Mouse (Mus musculus) embryonic fibroblast, embryonic 13.5 days (primary cell): ENCODE measurements around the gene Mreg.

Experiments used
- CTCF ChIP-seq: IDR thresholded peaks from 2 replicates; pipeline ENCODE4 v1.5.1; 2011; ENCODE audit warnings: mild to moderate bottlenecking, control low read depth, low read length, moderate library complexity, borderline replicate concordance; ENCODE audit not compliant: insufficient read depth
- POLR2A ChIP-seq: IDR thresholded peaks from 2 replicates; pipeline ENCODE4 v1.6.1; 2011; ENCODE audit warnings: low read depth, mild to moderate bottlenecking, control low read depth, low read length, moderate library complexity

- no peak for TF ChIP-seq CTCF
- TF ChIP-seq POLR2A = no peak
Measured at GRCm38 (mm10) chr1:72196626-72197359, 15.3 kb downstream of the Mreg start.
